Mouse (Mus musculus) B cell, adult 67 days (primary cell): ENCODE results near the gene Cxcl14. TPM values are rescaled to one million over a fixed set of nuclear protein-coding genes. Genes with fewer than 3 reads are reported as not detected.

Source experiments
- total RNA-seq, 2 experiments: library from RNA; stranded (reverse); gene quantifications; 4 replicates each; pipeline ENCODE4 v1.2.4; 2023

The Cxcl14 gene
- total RNA-seq = not detected

GRCm38 (mm10) chr13:56295943-56296658, at the start of gene Cxcl14:
Gene Cxcl14, minus strand, starts transcription at chr13:56296551.

GRCm38 (mm10) chr13:56251924-56252619, 44.3 kb downstream of the Cxcl14 start, which contains the start of gene Neurog1:
Gene Neurog1, minus strand, starts transcription at chr13:56252163.

Other genes starting within 250 kb of the Cxcl14 start
- 100 to 1,000 TPM; 288 to 301 TPM for gene H2afy, start 160.2 kb downstream of the Cxcl14 start, total RNA-seq
- gene Tifab, start 117.7 kb downstream of the Cxcl14 start, total RNA-seq = 1 to 10 TPM; 1.8 to 3.0 TPM
- not detected for gene Neurog1, start 44.4 kb downstream of the Cxcl14 start, total RNA-seq
- gene Gm3045, start 130.0 kb upstream of the Cxcl14 start, total RNA-seq = not detected
- not detected for gene Slc25a48, start 141.8 kb upstream of the Cxcl14 start, total RNA-seq
- gene Il9, start 185.7 kb upstream of the Cxcl14 start, total RNA-seq = not detected
- 1 to 10 TPM in 1 of 2 experiments, under 1 TPM in 1; 0.74 to 1.8 TPM for gene Fbxl21, start 225.9 kb upstream of the Cxcl14 start, total RNA-seq